Mouse (Mus musculus): ENCODE results near the gene 5430427O19Rik.

DNA sequence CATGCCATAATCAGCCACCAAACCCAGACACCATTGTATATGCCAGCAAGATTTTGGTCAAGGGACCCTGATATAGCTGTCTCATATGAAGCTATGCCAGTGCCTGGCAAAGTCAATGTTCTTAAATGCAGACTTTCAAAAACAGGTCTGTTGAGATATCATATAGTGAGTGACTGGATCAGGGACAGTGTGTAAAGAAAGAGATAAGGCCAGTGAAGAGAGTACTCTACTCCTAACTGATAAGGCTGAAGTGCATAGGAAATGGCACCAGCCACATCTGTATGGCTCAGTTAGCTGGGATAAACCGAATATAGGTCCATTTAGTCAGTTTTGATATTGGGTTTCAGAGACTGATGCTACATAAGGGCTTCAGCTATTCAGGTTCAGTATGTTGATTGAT lies 31.0 kb downstream of the 5430427O19Rik start:
- TF ChIP-seq POLR2A (IDR thresholded peaks at IDR 0.05; ENCODE audit: extremely low read depth, insufficient read depth, low read length) (no peak), CTCF (IDR thresholded peaks at IDR 0.05; ENCODE audit: low read depth, low read length) (no peak)

Measured in liver, adult 2 months (tissue).